Mouse (Mus musculus) lung, adult 18-20 months (tissue): ENCODE measurements at regions not wholly inside any gene's neighbourhood (a gene's known extent, or its start where the extent isn't known, plus 50 kb on each side); places are given as distances from the start of the nearest gene placed in this dataset.

ENCODE experiments used
- DNase-seq, 2 experiments: peaks; one replicate each; pipeline ENCODE4 v3.0.0; 2022; ENCODE audit warnings: mixed read lengths in 2 of 2

DNA sequence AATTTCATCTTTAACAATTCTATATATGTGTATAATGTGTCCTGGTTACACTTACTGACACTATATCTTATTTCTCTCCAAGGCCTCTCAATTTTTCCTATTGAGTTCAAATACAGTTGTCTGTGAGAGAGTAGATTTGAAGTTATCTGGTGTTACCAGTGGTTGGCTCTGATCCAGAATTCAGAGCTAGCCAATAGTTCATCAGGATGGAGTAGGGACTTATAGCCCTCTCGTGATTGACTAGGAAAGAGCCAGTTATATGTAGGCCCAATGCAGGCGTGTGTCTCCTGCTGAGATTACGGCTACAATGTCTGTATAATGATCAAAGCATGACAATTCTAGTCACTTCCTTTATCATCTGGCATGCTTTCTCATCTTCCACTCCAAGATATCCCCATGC lies 1241.0 kb upstream of the Zeb2 start:
- no peak for DNase-seq

DNA sequence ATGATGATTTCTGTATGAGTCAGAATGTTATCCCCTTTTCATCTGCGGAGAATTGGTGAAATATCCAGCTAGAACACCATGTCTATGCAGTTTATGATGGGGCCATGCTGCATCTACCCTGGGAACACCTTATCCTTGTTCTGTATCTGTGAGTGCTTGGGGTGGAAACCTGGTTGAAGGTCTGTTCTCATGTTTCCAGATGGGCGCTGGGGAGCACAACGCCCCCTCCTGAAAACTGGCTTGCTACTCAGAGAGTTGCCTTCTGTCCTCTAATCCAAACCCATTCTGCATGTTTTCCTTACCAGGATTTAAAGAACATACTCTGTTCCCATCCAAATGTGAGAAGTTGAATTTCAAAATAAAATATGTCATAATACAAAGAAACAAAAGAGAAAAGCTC lies 1239.5 kb upstream of the Zeb2 start:
- DNase-seq: no peak

DNA sequence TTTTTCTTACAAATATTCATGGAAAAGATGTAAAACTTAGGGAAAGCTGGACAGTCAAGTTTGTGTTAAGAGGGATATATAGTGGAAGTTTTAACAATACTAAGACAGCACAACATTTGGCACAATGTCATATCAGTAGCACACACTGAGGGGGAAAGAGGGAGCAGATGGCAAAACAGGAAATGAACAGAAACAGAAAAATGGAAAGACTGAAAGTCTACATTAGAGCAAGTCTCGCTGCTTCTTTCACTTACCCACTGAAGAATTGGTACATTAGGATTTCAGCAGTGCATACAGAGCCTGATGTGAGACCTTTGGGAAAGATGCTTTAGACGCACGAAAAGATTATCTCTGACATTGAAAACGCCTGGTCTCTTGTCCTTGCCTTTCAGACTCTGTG lies 1223.5 kb upstream of the Zeb2 start:
- DNase-seq: no peak

DNA sequence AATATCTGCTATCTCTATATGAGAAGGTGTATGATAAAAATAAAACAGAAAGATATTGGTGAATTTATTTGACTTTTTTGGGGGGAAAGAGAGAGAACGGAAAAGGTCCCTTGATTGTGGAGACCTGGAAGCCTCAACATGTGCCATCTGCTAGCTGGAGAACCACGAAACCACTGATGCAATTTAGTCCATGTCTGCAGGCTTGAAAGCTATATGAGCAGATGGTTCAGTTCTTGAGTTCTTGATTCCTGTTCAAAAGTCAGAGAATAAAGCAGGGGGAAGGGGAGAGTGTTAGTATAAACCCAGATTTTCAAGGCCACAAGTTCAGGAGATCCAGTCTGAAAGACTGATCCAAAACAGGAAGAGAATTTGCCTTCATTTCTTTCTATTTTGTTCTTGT lies 1199.5 kb upstream of the Zeb2 start:
- DNase-seq: no peak

DNA sequence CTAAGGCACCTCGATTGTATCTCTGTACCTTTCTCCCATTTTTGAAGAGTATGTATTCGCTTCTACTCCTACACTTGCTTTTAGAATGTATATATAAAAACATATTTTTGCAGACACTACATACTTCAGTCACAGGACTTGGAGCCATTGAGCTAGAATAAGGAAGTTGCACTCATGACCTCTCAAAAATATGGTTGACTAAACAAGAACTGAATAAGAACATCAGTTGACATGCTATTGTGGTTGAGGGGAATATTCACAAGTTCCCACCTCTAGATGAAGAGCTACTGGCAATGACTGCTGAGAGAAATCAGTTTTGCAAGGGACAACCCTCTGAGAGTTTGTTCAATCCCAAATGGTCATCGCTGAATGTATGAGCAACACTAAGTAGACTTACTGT lies 1198.0 kb upstream of the Zeb2 start:
- DNase-seq: no peak

DNA sequence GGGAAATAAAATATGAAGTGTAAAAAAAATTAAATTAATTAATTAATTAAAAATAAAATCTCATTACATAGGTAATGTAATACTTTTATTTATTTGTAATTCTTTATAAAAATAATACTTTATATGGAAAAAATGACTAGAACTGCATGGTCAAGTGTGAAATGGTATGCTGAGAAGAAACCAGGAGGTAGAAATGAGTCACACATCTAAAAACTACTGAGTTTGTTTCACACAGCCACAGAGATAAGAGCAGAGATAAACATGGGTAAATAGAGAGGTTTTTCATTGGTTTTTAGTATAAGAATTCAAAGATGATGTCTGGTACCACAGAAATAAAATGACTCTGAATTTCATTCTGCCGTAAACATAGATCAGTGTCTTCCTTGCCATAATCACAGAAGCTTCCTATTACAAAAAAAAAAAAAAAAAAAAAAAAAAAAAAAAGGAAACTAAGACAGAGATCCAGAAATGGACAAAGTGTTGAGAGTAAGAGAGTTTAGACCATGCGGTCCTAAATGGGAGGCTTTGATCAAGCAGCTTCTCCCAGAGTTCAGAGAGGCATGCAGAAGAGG lies 1190.5 kb upstream of the Zeb2 start:
- DNase-seq: no peak

DNA sequence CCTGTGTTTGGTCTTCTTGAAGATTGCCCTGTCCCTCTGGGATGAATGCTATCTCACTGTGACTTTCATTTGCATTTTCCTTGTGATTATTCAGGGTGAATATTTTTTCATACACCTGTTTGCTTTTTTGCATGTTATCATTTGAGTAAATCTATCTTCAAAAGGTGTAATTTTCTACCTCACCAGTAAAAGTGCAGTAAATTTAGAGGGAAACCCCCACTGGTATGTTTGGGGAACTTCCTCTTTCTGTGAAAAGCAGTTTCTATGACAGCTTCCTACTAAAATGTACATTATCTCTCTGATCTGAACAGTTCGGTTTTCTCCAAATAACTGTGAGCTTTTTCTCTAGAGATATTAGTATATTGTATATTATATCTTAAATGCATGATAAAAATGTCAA lies 1185.4 kb upstream of the Zeb2 start:
- DNase-seq: no peak

DNA sequence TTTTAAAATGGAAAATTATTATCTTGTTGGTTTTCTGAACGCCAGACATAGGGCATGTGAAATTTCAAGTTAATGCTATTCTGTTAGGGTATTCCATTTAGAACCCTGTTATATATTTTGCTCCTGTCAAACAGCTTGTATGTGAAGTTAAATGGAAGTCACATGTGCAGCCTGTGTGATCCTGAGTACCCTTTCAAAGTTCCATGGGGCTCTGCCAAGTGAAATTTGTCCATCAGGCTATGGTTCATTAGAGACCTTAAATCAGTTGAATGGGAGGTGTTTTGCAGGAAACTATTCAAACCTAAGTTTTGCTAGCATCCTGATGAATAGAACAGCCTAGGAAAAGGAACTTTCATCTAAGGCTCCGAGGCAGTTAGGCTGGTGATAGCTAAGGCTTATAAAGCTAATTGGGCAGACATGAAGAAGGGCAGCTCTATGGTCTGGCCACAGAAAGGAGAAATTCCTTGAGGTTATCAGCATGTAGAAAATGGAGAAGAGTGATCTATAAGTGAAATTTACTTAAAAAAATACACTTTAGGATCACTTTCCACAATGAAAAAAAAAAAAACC lies 1180.2 kb upstream of the Zeb2 start:
- no peak for DNase-seq

DNA sequence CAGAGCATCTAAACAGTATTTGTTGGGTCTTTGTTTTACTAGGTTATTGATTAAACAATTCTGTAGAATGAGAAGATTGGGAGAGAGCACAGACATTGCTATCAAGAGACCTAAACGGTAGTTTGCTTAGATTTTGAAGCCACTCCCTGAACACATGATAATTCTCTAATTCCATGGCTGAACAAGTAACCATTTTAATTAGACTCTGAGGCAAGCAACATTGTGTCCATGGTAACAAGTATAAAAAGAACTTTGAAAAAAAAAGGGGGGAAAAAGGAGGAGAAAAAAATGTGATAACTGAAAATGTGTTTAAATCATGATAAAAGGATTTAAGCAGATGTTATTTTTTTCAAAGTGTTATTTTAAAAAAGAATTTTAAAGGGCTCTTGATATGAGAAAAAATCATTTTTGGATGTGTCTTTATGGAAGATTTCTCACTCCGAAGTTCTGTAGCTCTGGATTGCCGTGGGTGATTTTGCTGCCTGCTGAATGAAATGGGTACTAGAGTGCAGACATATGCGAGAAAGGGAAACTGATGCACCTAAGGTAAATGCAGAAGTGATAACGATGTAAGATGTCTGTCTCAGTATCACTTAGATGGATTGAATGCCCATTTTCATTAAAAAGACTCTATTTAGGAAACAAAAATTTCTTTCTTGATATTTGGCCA lies 1166.9 kb upstream of the Zeb2 start:
- no peak for DNase-seq

DNA sequence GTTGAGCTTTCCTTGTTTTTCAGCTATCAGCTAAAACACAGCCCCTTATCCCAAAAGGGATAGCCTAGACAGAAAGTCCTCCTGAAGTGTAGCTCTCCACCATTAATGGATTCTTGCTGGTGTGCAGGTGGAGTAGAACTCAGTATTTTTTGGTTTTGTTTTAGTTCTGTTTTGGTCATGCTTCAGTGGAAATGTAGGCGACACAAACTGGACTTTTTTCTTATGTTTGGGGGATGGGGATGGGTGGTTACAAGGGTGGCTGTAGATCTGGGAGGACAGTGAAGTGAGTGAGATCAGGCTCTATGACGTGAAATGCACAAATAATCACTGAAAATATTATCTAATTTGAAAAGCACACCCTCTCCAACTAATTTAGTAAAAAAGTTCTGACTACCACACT lies 1163.6 kb upstream of the Zeb2 start:
- no peak for DNase-seq

DNA sequence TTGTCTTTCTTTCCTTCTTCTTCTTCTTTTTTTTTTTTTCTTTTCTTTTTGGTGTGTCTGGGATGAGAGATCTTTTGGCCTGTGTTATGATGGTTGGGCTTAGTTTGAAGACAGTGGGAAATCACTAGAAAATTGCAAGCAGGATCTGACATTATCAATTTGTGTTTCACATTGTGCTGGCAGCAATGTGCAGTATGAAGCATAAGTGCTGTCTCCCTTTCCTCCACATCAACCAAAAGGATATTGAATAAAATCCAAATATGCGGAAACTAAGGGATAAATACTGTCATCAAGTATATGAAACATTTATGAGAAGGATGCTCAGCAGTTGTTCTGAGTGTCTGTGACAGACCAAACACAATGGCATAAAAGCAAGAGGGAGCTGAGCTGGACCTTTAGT lies 1144.4 kb upstream of the Zeb2 start:
- no peak for DNase-seq

DNA sequence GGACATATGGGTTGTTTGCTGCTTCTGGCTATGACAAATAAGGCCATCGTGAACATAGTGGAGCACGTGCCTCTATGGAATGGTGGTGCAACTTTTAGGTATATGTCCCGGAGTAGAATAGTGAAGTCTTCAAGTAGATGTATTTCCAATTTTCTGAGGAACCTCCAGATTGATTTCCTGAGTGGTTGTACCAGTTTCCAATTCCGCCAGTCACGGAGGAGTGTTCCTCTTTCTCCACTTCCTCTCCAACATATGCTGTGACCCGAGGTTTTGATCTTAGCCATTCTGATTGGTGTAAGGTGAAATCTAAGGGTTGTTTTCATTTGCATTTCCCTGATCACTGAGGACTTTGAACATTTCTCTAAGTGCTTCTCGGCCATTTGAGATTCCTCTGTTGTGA lies 1134.4 kb upstream of the Zeb2 start:
- DNase-seq: no peak

DNA sequence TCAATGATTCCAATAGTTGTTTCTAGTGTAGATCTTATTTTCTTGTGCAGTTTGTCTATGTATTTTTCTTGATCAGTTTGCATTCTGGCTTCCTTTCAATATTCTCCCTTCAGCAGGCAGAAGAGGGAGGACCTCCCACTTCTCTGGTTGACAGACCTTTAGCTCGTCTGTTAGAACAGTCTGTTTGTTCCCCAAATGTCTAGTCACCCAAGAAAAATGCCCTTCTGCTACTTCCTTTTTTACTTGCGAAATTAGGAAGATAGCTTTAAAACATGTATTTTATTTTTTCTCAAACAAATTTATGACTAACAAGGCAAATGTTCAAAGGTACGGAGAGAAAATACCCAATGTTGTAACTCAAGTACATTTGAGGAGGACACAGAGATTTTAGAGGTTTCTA lies 1128.5 kb upstream of the Zeb2 start:
- DNase-seq: peak in 1 of 2 experiments; percentile 1

DNA sequence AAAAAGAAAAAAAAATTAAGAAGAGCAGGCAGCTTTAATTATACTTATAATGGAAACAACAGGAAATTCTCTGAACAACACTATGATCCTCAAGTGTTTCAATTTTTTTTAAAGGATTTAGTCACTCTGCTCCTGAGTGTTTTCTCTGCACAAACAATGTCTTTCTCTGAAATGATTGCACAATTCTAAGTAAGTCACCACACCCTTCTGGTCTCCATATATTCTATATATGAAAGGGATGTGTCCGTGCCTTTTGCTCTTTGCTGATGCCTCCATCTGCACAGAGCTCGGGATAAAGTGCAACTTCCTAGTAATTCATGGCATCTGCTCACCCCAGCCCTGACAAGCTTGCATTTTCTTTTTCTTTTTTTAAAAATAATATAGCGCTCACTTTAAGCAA lies 1127.5 kb upstream of the Zeb2 start:
- no peak for DNase-seq

DNA sequence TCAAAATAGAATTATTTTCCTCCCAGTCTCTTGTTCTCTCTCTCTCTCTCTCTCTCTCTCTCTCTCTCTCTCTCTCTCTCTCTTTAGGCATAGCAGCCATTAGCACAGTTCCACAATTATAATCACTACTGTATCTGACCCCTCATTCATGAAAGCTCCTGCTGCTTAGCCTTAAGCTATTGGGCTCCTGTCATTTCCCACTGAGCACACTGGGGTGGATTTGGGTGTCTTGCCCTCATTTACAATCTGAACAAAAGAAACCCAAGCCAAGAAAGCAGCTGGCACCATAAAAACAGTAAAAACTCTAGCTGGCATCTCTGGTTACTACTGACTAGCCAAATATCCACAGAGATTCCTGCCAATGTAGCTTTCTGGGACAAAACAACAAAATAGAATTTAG lies 1125.6 kb upstream of the Zeb2 start:
- no peak for DNase-seq

DNA sequence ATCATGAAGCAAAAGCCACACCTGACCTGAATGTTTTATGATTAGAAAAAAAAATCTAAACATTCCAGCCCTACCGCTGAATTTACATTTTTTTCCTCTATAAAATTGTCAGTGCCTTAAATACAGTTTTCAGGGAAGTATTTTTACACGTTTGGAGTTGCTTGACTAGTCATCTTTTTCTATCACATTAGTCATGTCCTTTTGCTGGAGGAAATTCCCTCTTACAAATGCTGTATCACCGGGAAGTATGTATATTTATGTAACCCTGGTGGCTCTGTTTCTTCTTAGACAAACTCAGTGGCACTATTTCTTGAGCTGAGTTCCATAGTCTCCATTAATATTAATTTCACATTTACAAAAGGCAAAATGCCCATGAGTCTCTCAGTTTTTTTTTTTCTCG lies 1122.7 kb upstream of the Zeb2 start:
- no peak for DNase-seq

DNA sequence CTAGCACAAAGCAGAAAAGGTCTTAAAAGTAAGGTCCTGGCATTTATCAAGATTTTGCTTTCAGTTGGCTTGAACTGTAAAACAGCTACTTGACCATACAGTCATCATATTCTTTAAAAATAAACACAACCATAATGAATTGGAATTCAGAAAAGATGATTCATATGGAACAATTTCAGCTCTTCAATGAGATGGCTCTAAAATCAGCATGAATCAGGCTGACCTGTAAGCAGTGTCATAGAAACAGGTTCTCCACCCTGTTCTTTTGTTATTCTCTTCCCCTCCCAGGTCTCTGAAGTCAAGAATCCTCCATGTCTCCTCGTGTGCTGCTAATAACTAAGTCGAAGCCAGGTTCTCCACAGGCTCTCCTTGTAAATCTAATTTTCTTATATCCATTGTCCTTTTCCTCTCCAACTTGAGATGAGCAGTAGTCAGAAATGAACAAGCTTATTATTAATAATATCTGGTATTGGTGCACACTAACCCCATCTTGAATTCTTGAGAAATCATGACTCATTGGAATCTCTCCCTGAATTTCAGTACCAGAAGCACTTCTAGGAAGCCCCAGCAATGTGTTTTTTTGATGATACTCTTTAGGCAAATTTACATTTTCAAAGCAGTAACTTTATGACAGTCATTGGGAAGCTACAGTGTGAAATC lies 1113.7 kb upstream of the Zeb2 start:
- DNase-seq: no peak

DNA sequence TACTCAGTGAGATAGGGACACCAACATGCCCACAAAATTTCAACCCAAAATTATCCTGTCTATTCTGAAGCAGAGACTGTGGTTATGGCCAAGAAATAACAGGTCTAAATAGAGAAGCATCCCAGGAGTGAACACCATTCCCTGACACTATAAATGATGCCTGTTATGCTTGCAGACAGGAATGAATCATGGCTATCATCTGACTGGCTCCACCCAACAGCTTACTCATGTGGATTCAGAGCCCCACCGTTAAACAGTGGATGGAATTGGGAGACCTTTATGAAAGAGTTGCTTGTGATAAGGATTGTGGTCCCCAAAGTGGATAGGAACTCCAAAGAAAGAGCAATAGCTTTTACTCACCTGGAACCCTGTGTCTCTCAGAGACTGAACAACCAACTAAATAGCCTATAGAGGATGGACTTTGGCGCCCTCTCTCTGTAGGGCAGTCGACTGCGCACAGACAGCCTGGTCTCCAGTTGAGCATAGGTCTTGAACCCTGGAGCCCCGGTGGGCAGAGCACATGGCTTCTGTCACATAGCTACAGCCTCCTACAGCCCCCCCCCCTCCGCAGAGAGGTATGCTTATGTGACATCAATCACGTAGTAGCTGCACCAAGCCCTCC lies 1101.3 kb upstream of the Zeb2 start:
- DNase-seq: no peak

DNA sequence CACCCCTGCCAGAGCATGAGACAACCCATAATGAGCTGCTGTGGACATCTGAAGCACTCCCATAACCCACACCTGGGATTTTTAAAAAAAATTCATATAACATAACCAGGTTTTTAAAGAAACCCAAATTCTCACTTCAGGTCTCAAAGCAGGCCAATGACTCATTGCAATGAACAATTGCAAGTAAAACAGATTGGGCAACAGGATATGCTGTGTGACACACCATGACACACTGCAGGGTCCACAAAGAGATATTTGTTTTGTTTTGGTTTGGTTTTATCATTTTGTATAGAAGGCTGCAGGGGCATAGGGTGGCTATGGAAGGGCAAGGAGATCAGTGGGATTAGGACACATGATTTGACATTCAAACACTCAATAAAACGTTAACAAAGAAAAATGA lies 1082.1 kb upstream of the Zeb2 start:
- no peak for DNase-seq

DNA sequence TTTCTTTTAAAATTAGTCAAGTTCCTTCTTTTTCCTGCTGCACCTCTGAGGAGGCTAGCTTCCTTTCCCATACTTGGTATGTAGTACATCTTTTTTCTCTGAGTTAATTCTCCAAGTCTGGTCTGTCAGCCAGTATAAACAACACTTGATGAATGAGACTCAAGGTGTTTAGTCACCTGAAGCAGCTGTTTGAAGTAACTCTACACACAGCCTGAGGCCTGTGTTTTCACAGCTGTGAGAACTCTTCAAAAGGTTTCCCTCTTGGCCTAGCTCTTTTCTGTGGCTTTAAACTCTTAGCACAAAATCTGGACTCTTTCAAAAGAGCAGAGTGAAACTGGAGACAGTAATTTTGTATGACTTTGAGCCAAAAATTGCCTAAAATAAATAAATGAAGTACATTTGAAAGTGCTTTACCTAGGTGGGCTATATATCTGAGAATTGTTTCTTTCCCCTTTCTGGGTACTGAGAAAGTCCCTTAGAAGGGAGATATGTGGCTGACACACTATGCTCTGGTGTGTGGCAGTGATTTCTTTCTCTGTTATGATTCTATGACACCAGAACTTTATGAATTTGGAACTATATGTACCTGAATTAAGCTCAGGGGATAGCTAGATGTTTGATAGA lies 1070.2 kb upstream of the Zeb2 start:
- no peak for DNase-seq

DNA sequence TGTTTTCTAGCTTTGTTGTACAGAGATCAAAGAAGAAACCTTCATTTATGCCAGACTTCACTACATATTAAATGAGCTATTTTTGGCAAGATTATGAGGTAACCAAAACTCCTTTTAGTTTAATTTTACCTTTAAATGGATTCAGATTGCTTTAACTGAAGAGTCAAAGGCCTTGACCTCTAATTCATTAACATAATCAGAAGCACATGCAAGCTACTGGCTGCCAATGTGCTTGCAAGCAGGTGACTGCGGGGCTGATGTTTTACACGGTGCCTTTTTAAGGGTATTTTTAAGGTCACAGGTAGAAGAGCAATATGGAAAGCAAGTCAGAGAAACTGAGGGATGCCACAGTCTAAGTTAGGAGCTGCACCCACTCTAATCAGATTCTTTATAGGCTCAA lies 1066.0 kb upstream of the Zeb2 start:
- DNase-seq: no peak

DNA sequence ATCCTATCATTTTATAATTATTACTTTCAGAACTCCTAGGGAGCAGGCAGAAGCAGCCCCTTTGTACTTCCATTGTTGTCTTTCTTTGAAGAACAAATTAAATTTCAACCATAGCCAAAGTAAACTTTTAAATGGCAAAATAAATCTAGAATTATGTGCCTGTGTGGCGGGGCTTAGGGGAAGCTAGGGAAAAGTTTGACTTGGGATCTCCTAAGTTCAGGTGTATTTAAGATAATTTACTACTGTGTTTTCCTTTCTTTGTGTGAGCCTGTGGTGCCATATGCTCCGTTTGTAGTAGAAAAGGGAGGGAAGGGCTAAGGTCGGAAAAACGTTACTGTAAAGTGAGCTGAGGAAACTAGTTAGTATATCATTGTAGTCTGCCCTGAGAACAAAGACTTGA lies 1062.5 kb upstream of the Zeb2 start:
- no peak for DNase-seq

DNA sequence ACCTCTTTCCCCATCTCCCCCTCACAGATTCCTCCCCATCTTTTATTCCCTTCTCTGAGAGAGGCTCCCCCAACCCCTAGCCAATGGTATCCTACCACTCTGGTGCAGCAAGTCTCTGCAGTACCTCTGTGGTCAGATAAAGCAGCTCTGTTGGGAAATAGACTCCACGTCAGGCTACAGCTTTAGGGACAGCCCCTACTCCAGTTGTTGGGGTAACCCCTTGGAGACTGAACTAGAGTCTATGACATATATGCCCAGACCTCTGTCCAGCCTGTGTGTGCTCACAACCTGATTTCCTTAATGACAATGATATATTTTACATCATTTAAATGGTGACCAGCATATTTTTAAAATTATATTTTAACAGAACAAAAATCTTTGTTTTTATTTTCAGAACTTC lies 1051.3 kb upstream of the Zeb2 start:
- no peak for DNase-seq

DNA sequence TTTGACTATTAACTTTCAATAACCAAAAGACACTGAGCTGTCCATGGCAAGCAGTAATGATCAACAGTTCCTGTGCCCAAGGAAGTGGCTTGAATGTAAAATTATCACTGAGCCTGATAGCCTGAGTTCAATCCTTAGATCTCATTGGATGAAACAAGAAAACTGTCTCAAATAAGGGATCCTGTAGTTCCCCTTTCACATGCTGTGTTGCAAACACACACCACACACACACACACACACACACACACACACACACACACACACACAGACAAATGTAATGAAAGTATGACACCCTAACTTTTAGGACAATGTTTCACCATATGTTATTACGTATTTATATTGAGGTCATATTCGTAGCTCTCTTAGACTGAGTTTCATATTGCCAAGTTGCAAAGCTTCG lies 1032.7 kb upstream of the Zeb2 start:
- no peak for DNase-seq
